Mouse (Mus musculus): Measurements from ENCODE around the gene Runx1. TPM values are rescaled to one million over a fixed set of nuclear protein-coding genes. Genes with fewer than 3 reads are reported as not detected.

The Runx1 gene
- polyA plus RNA-seq, 1 experiment from 2014 or later = 0.30 TPM

- no peak overlapping the region for H3K4me3 ChIP-seq
- no peaks in the 10 kb centered on the region for H3K36me3 ChIP-seq (ENCODE audit: poor library complexity, severe bottlenecking)
- H3K4me2 ChIP-seq = no peak overlapping the region
- no peaks in the 10 kb centered on the region for H3K27me3 ChIP-seq
- H3K4me1 ChIP-seq = no peaks in the 10 kb centered on the region
- 87% methylated on average over 8 of the region's 8 CpGs for WGBS
- no peak overlapping the region for H3K27ac ChIP-seq
- H3K9ac ChIP-seq = no peak overlapping the region
- ATAC-seq = no peak
- no peaks in the 10 kb centered on the region for H3K9me3 ChIP-seq (replicated peaks)
Measured at GRCm38 (mm10) chr16:92810568-92811240, 15.2 kb downstream of the Runx1 start.

- 88% methylated on average over 8 of the region's 8 CpGs for WGBS
- Histone ChIP-seq H3K4me1 (no peaks in the 10 kb centered on the region), H3K4me3 (no peak overlapping the region), H3K4me2 (no peak overlapping the region), H3K36me3 (ENCODE audit: poor library complexity, severe bottlenecking) (no peaks in the 10 kb centered on the region), H3K9ac (no peak overlapping the region), H3K27me3 (no peaks in the 10 kb centered on the region), H3K9me3 (replicated peaks) (no peaks in the 10 kb centered on the region), H3K27ac (no peak overlapping the region)
- ATAC-seq = no peak
Measured at GRCm38 (mm10) chr16:92807772-92808171, 18.2 kb downstream of the Runx1 start.

GRCm38 (mm10) chr16:92803076-92803580 lies 22.8 kb downstream of the Runx1 start:
- 89% methylated on average over 7 of the region's 7 CpGs for WGBS
- no peaks in the 10 kb centered on the region for H3K4me1 ChIP-seq
- H3K4me3 ChIP-seq = no peak overlapping the region
- ATAC-seq = no peak
- no peaks in the 10 kb centered on the region for H3K27me3 ChIP-seq
- no peak overlapping the region for H3K4me2 ChIP-seq
- H3K9ac ChIP-seq = no peak overlapping the region
- H3K36me3 ChIP-seq (ENCODE audit: poor library complexity, severe bottlenecking) = no peaks in the 10 kb centered on the region
- no peaks in the 10 kb centered on the region for H3K9me3 ChIP-seq (replicated peaks)
- H3K27ac ChIP-seq = no peak overlapping the region

- H3K4me1 ChIP-seq = no peaks in the 10 kb centered on the region
- ATAC-seq = no peak
- H3K27me3 ChIP-seq = no peaks in the 10 kb centered on the region
- H3K9ac ChIP-seq = no peak overlapping the region
- H3K4me2 ChIP-seq = no peak overlapping the region
- H3K27ac ChIP-seq = no peak overlapping the region
- H3K9me3 ChIP-seq (replicated peaks) = no peaks in the 10 kb centered on the region
- 84% methylated on average over 12 of the region's 12 CpGs for WGBS
- no peaks in the 10 kb centered on the region for H3K36me3 ChIP-seq (ENCODE audit: poor library complexity, severe bottlenecking)
- H3K4me3 ChIP-seq = no peak overlapping the region
Measured at GRCm38 (mm10) chr16:92801567-92801966, 24.4 kb downstream of the Runx1 start.

GRCm38 (mm10) chr16:92800845-92801244 lies 25.1 kb downstream of the Runx1 start:
- Histone ChIP-seq H3K4me1 (no peaks in the 10 kb centered on the region), H3K27me3 (no peaks in the 10 kb centered on the region), H3K9ac (no peak overlapping the region), H3K9me3 (replicated peaks) (no peaks in the 10 kb centered on the region), H3K4me3 (no peak overlapping the region), H3K4me2 (no peak overlapping the region), H3K27ac (no peak overlapping the region), H3K36me3 (ENCODE audit: poor library complexity, severe bottlenecking) (no peaks in the 10 kb centered on the region)
- no peak for ATAC-seq
- 91% methylated on average over 5 of the region's 5 CpGs for WGBS

- H3K9me3 ChIP-seq (replicated peaks) = no peaks in the 10 kb centered on the region
- H3K27me3 ChIP-seq = no peaks in the 10 kb centered on the region
- no peak overlapping the region for H3K9ac ChIP-seq
- no peak overlapping the region for H3K27ac ChIP-seq
- ATAC-seq = no peak
- 92% methylated on average over 7 of the region's 7 CpGs for WGBS
- H3K4me3 ChIP-seq = no peak overlapping the region
- H3K4me1 ChIP-seq = no peaks in the 10 kb centered on the region
- no peak overlapping the region for H3K4me2 ChIP-seq
- no peaks in the 10 kb centered on the region for H3K36me3 ChIP-seq (ENCODE audit: poor library complexity, severe bottlenecking)
Measured at GRCm38 (mm10) chr16:92799940-92800339, 26.0 kb downstream of the Runx1 start.

GRCm38 (mm10) chr16:92794197-92794596 lies 31.8 kb downstream of the Runx1 start:
- H3K27me3 ChIP-seq = no peaks in the 10 kb centered on the region
- no peaks in the 10 kb centered on the region for H3K4me1 ChIP-seq
- no peak overlapping the region for H3K4me2 ChIP-seq
- H3K4me3 ChIP-seq = no peak overlapping the region
- no peak overlapping the region for H3K27ac ChIP-seq
- WGBS = 22% methylated on average over 6 of the region's 6 CpGs
- ATAC-seq = no peak
- no peaks in the 10 kb centered on the region for H3K36me3 ChIP-seq (ENCODE audit: poor library complexity, severe bottlenecking)
- H3K9me3 ChIP-seq (replicated peaks) = no peaks in the 10 kb centered on the region
- H3K9ac ChIP-seq = no peak overlapping the region

- 63% methylated on average over 8 of the region's 8 CpGs for WGBS
Measured at GRCm38 (mm10) chr16:92793741-92794140, 32.2 kb downstream of the Runx1 start.

GRCm38 (mm10) chr16:92792905-92793304 lies 33.0 kb downstream of the Runx1 start:
- H3K4me1 ChIP-seq = no peaks in the 10 kb centered on the region
- no peaks in the 10 kb centered on the region for H3K27me3 ChIP-seq
- no peak for ATAC-seq
- no peaks in the 10 kb centered on the region for H3K9me3 ChIP-seq (replicated peaks)
- no peak overlapping the region for H3K27ac ChIP-seq
- no peak overlapping the region for H3K4me2 ChIP-seq
- no peaks in the 10 kb centered on the region for H3K36me3 ChIP-seq (ENCODE audit: poor library complexity, severe bottlenecking)
- 97% methylated on average over 4 of the region's 4 CpGs for WGBS
- H3K9ac ChIP-seq = no peak overlapping the region
- H3K4me3 ChIP-seq = no peak overlapping the region

More at GRCm38 (mm10) chr16:92793741-92794140, 32.2 kb downstream of the Runx1 start:
- Histone ChIP-seq H3K36me3 (ENCODE audit: poor library complexity, severe bottlenecking) (no peaks in the 10 kb centered on the region), H3K4me2 (no peak overlapping the region), H3K27ac (no peak overlapping the region), H3K4me1 (no peaks in the 10 kb centered on the region), H3K9me3 (replicated peaks) (no peaks in the 10 kb centered on the region), H3K9ac (no peak overlapping the region), H3K27me3 (no peaks in the 10 kb centered on the region), H3K4me3 (no peak overlapping the region)
- ATAC-seq = no peak

- Histone ChIP-seq H3K9me3 (replicated peaks) (no peaks in the 10 kb centered on the region), H3K36me3 (ENCODE audit: poor library complexity, severe bottlenecking) (no peaks in the 10 kb centered on the region), H3K27me3 (no peaks in the 10 kb centered on the region), H3K27ac (no peak overlapping the region), H3K9ac (no peak overlapping the region), H3K4me3 (no peak overlapping the region), H3K4me1 (no peaks in the 10 kb centered on the region), H3K4me2 (no peak overlapping the region)
- ATAC-seq = no peak
- WGBS = 83% methylated on average over 6 of the region's 6 CpGs
Measured at GRCm38 (mm10) chr16:92790601-92791000, 35.3 kb downstream of the Runx1 start.

GRCm38 (mm10) chr16:92789840-92790239 lies 36.1 kb downstream of the Runx1 start:
- Histone ChIP-seq H3K4me1 (no peaks in the 10 kb centered on the region), H3K4me3 (no peak overlapping the region), H3K4me2 (no peak overlapping the region), H3K9me3 (replicated peaks) (no peaks in the 10 kb centered on the region), H3K9ac (no peak overlapping the region), H3K36me3 (ENCODE audit: poor library complexity, severe bottlenecking) (no peaks in the 10 kb centered on the region), H3K27me3 (no peaks in the 10 kb centered on the region), H3K27ac (no peak overlapping the region)
- 91% methylated on average over 4 of the region's 4 CpGs for WGBS
- no peak for ATAC-seq

- peaks cover 5% of the 10 kb centered on the region; the same call in 1 of the 2 replicates for H3K4me1 ChIP-seq
- no peak overlapping the region for H3K9ac ChIP-seq
- no peaks in the 10 kb centered on the region for H3K27me3 ChIP-seq
- no peak overlapping the region for H3K4me3 ChIP-seq
- H3K9me3 ChIP-seq (replicated peaks) = no peaks in the 10 kb centered on the region
- H3K27ac ChIP-seq = no peak overlapping the region
- H3K4me2 ChIP-seq = no peak overlapping the region
- no peaks in the 10 kb centered on the region for H3K36me3 ChIP-seq (ENCODE audit: poor library complexity, severe bottlenecking)
- ATAC-seq = no peak
- WGBS = 73% methylated on average over 11 of the region's 11 CpGs
Measured at GRCm38 (mm10) chr16:92788446-92788845, 37.5 kb downstream of the Runx1 start.

- H3K27ac ChIP-seq = no peak overlapping the region
- ATAC-seq = no peak
- WGBS = 75% methylated on average over 5 of the region's 5 CpGs
Measured at GRCm38 (mm10) chr16:92786883-92787321, 39.0 kb downstream of the Runx1 start.

More at GRCm38 (mm10) chr16:92786883-92787321, 39.0 kb downstream of the Runx1 start:
- H3K36me3 ChIP-seq (ENCODE audit: poor library complexity, severe bottlenecking) = no peaks in the 10 kb centered on the region
- no peaks in the 10 kb centered on the region for H3K9me3 ChIP-seq (replicated peaks)
- H3K4me3 ChIP-seq = no peak overlapping the region
- no peak overlapping the region for H3K9ac ChIP-seq
- no peaks in the 10 kb centered on the region for H3K27me3 ChIP-seq
- no peak overlapping the region for H3K4me2 ChIP-seq
- H3K4me1 ChIP-seq = peaks cover 5% of the 10 kb centered on the region; the same call in 1 of the 2 replicates
